Mouse (Mus musculus): ENCODE measurements around the gene Krtap4-6.

DNA sequence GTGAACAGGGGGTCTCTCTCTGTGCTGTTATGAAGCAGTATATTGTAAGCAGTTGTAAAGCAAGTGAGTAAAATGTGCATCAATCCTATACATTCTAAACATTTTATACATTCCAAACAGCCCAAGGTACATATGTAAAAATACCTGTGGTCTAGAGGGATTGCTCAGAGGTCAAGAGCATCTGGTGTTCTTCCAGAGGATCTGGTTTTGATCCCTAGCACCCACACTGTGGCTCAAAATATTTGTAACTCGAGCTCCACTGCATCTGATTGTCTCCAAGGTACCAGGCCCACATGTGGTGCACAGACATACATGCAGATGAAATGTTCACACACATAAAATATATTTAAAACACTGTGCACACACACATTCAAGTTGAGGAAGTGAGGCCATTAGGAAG lies 24.8 kb downstream of the Krtap4-6 start:
- TF ChIP-seq CTCF (IDR thresholded peaks at IDR 0.05; ENCODE audit: low read depth, low read length) (no peak), EP300 (IDR thresholded peaks at IDR 0.05; ENCODE audit: insufficient read depth, low read depth, low read length) (no peak), POLR2A (IDR thresholded peaks at IDR 0.05; ENCODE audit: insufficient read depth, low read length) (no peak)

All from ES-Bruce4 (cell line).